Mouse (Mus musculus) limb, embryonic 11.5 days (tissue): ENCODE data around the gene Pxdn. TPM values are rescaled to one million over a fixed set of nuclear protein-coding genes. Genes with fewer than 3 reads are reported as not detected.

Source experiments
- ATAC-seq: fragments of 200-750 bp; cut with Nextera tagmentation; 2 replicates; pipeline ENCODE4 v1.8.0; 2017; ENCODE audit warnings: low read depth; ENCODE audit not compliant: insufficient number of reproducible peaks, low FRiP score, low TSS enrichment
- DNase-seq: peaks from one replicate; pipeline ENCODE4 v3.0.0-alpha.2; 2015; ENCODE audit warnings: low spot score
- H3K27ac ChIP-seq: fragments of 300-500 bp; sonication (generic); replicated peaks from 2 replicates; pipeline ENCODE4 v1.5.1; 2014; ENCODE audit warnings: low read depth, mild to moderate bottlenecking, low read length
- H3K27me3 ChIP-seq: fragments of 300-500 bp; sonication (generic); 2 replicates; pipeline ENCODE4 v1.6.1; 2014; ENCODE audit warnings: mild to moderate bottlenecking, low read length, mixed read lengths; ENCODE audit not compliant: control insufficient read depth, insufficient read depth
- H3K36me3 ChIP-seq: fragments of 300-500 bp; sonication (generic); 2 replicates; pipeline ENCODE4 v1.6.1; 2014; ENCODE audit warnings: mild to moderate bottlenecking, low read length, moderate library complexity, mixed read lengths; ENCODE audit not compliant: control insufficient read depth, insufficient read depth
- H3K4me1 ChIP-seq: fragments of 300-500 bp; sonication (generic); 2 replicates; pipeline ENCODE4 v1.6.1; 2014; ENCODE audit warnings: low read length, mixed read lengths; ENCODE audit not compliant: control insufficient read depth, insufficient read depth
- H3K4me2 ChIP-seq: fragments of 300-500 bp; sonication (generic); 2 replicates; pipeline ENCODE4 v1.6.1; 2014; ENCODE audit warnings: low read depth, mild to moderate bottlenecking, moderate library complexity; ENCODE audit not compliant: severe bottlenecking
- H3K4me3 ChIP-seq: fragments of 300-500 bp; sonication (generic); 2 replicates; pipeline ENCODE4 v1.5.1; 2014; ENCODE audit warnings: low read depth, low read length
- H3K9ac ChIP-seq: fragments of 300-500 bp; sonication (generic); 2 replicates; pipeline ENCODE4 v1.6.1; 2014; ENCODE audit warnings: mild to moderate bottlenecking, low read length
- H3K9me3 ChIP-seq: fragments of 300-500 bp; sonication (generic); 2 replicates; pipeline ENCODE4 v1.6.1; 2016; ENCODE audit warnings: low read length; ENCODE audit not compliant: control insufficient read depth
- WGBS: fragments of 180-500 bp; shearing (Covaris S2); extraction: QIAGEN DNeasy Blood & Tissue Kit; methylation state at CpG from one replicate; pipeline ENCODE4 v1.1.7; 2014; 5-methylcytosine and 5-hydroxymethylcytosine counted together
- polyA plus RNA-seq: library from polyadenylated mRNA; unstranded; fragments of >200 nt; fragmentation: Nextera tagmentation; extraction: Ambion mirVana; gene quantifications from 2 replicates; pipeline ENCODE4 v1.2.1, GENCODE M21; 2014

Gene Pxdn
- polyA plus RNA-seq, 1 experiment from 2014 or later, result 134 TPM

- H3K36me3 ChIP-seq, result no peaks in the 10 kb centered on the region
- no peak overlapping the region for H3K4me2 ChIP-seq
- H3K9ac ChIP-seq, result no peak overlapping the region
- peaks cover 3% of the 10 kb centered on the region for H3K4me1 ChIP-seq
- no peak overlapping the region for H3K4me3 ChIP-seq
- ATAC-seq, result no peak
- 85% methylated on average over 12 of the region's 12 CpGs for whole genome bisulfite sequencing
- H3K27me3 ChIP-seq, result no peaks in the 10 kb centered on the region
- DNase-seq, result no peak
- no peak overlapping the region for H3K27ac ChIP-seq
- H3K9me3 ChIP-seq, result no peaks in the 10 kb centered on the region
Observed at GRCm38 (mm10) chr12:29956969-29957368, 19.6 kb downstream of the Pxdn start.

GRCm38 (mm10) chr12:29958637-29959036, 21.2 kb downstream of the Pxdn start:
- Histone ChIP-seq H3K9me3 (no peaks in the 10 kb centered on the region), H3K9ac (no peak overlapping the region), H3K4me1 (peaks cover 2% of the 10 kb centered on the region; the same call in 1 of the 2 replicates), H3K27ac (no peak overlapping the region), H3K4me2 (no peak overlapping the region), H3K4me3 (no peak overlapping the region), H3K27me3 (no peaks in the 10 kb centered on the region), H3K36me3 (no peaks in the 10 kb centered on the region)
- DNase-seq (no peak), ATAC-seq (no peak)
- WGBS, result 72% methylated on average over 5 of the region's 5 CpGs

GRCm38 (mm10) chr12:29961041-29961440, 23.6 kb downstream of the Pxdn start:
- no peak for DNase-seq
- no peaks in the 10 kb centered on the region for H3K9me3 ChIP-seq
- H3K4me2 ChIP-seq, result no peak overlapping the region
- no peak overlapping the region for H3K27ac ChIP-seq
- H3K27me3 ChIP-seq, result no peaks in the 10 kb centered on the region
- WGBS, result 96% methylated on average over 1 of the region's 1 CpGs
- no peaks in the 10 kb centered on the region for H3K36me3 ChIP-seq
- H3K9ac ChIP-seq, result no peak overlapping the region
- H3K4me1 ChIP-seq, result no peaks in the 10 kb centered on the region
- H3K4me3 ChIP-seq, result no peak overlapping the region
- no peak for ATAC-seq

GRCm38 (mm10) chr12:29965016-29965415, 27.6 kb downstream of the Pxdn start:
- Histone ChIP-seq H3K27ac (no peak overlapping the region), H3K4me3 (no peak overlapping the region), H3K9me3 (no peaks in the 10 kb centered on the region), H3K9ac (no peak overlapping the region), H3K4me2 (no peak overlapping the region), H3K4me1 (no peaks in the 10 kb centered on the region), H3K36me3 (no peaks in the 10 kb centered on the region), H3K27me3 (no peaks in the 10 kb centered on the region)
- ATAC-seq (no peak), DNase-seq (no peak)
- 94% methylated on average over 6 of the region's 6 CpGs for WGBS

- Histone ChIP-seq H3K36me3 (no peaks in the 10 kb centered on the region; the same call in 1 of the 2 replicates), H3K27me3 (no peaks in the 10 kb centered on the region), H3K27ac (no peak overlapping the region), H3K9ac (no peak overlapping the region), H3K4me1 (no peaks in the 10 kb centered on the region), H3K9me3 (no peaks in the 10 kb centered on the region), H3K4me3 (no peak overlapping the region), H3K4me2 (no peak overlapping the region)
- DNase-seq (no peak), ATAC-seq (no peak)
- 87% methylated on average over 7 of the region's 7 CpGs for WGBS
Observed at GRCm38 (mm10) chr12:29971795-29972464, 34.5 kb downstream of the Pxdn start.

- H3K9me3 ChIP-seq, result no peaks in the 10 kb centered on the region
- no peak overlapping the region for H3K27ac ChIP-seq
- H3K36me3 ChIP-seq, result no peaks in the 10 kb centered on the region; the same call in 1 of the 2 replicates
- H3K4me3 ChIP-seq, result no peak overlapping the region
- no peaks in the 10 kb centered on the region for H3K4me1 ChIP-seq
- H3K4me2 ChIP-seq, result no peak overlapping the region
- no peaks in the 10 kb centered on the region for H3K27me3 ChIP-seq
- DNase-seq (no peak), ATAC-seq (no peak)
- 67% methylated on average over 6 of the region's 6 CpGs for WGBS
- no peak overlapping the region for H3K9ac ChIP-seq
Observed at GRCm38 (mm10) chr12:29972533-29972932, 35.1 kb downstream of the Pxdn start.

GRCm38 (mm10) chr12:29980076-29980475, 42.7 kb downstream of the Pxdn start:
- Histone ChIP-seq H3K27me3 (no peaks in the 10 kb centered on the region), H3K27ac (no peak overlapping the region), H3K9me3 (no peaks in the 10 kb centered on the region), H3K9ac (no peak overlapping the region), H3K4me1 (no peaks in the 10 kb centered on the region), H3K36me3 (peaks cover 12% of the 10 kb centered on the region; the same call in 1 of the 2 replicates), H3K4me2 (no peak overlapping the region; the same call in 1 of the 2 replicates), H3K4me3 (no peak overlapping the region)
- DNase-seq (no peak), ATAC-seq (no peak)
- WGBS, result 79% methylated on average over 8 of the region's 8 CpGs

- DNase-seq (no peak), ATAC-seq (no peak)
- H3K4me2 ChIP-seq, result no peak overlapping the region
- no peaks in the 10 kb centered on the region for H3K9me3 ChIP-seq
- 95% methylated on average over 7 of the region's 7 CpGs for WGBS
- no peak overlapping the region for H3K27ac ChIP-seq
- no peaks in the 10 kb centered on the region for H3K4me1 ChIP-seq
- H3K27me3 ChIP-seq, result no peaks in the 10 kb centered on the region
- peaks cover 12% of the 10 kb centered on the region; the same call in 1 of the 2 replicates for H3K36me3 ChIP-seq
- no peak overlapping the region for H3K9ac ChIP-seq
- no peak overlapping the region for H3K4me3 ChIP-seq
Observed at GRCm38 (mm10) chr12:29981722-29982293, 44.4 kb downstream of the Pxdn start.
